Mouse (Mus musculus) liver, postnatal 0 days (tissue): ENCODE measurements around the gene Gm20388. TPM values are rescaled to one million over a fixed set of nuclear protein-coding genes. Genes with fewer than 3 reads are reported as not detected.
A peak's percentile ranks its signal among the peaks of the same experiment; 100 is the strongest.

Source experiments
- ATAC-seq: fragments of 200-750 bp; cut with Nextera tagmentation; 2 replicates; pipeline ENCODE4 v1.8.0; 2017; ENCODE audit warnings: mild to moderate bottlenecking, moderate library complexity
- DNase-seq: peaks from one replicate; pipeline ENCODE4 v3.0.0-alpha.2; 2016
- H3K27ac ChIP-seq: fragments of 300-500 bp; sonication (generic); 2 replicates; pipeline ENCODE4 v1.5.1; 2014; ENCODE audit warnings: antibody characterized with exemption, moderate library complexity, mild to moderate bottlenecking, low read depth
- H3K27me3 ChIP-seq: fragments of 300-500 bp; sonication (generic); 2 replicates; pipeline ENCODE4 v1.6.1; 2014; ENCODE audit warnings: low read length, control low read depth, mixed read lengths; ENCODE audit not compliant: insufficient read depth
- H3K36me3 ChIP-seq: fragments of 300-500 bp; sonication (generic); replicated peaks from 2 replicates; pipeline ENCODE4 v1.6.1; 2014; ENCODE audit warnings: mild to moderate bottlenecking, control low read depth, low read length, moderate library complexity, mixed read lengths; ENCODE audit not compliant: insufficient read depth
- H3K4me1 ChIP-seq: fragments of 300-500 bp; sonication (generic); 2 replicates; pipeline ENCODE4 v1.6.1; 2014; ENCODE audit warnings: antibody characterized with exemption, mild to moderate bottlenecking, control low read depth; ENCODE audit not compliant: insufficient read depth
- H3K4me2 ChIP-seq: fragments of 300-500 bp; sonication (generic); 2 replicates; pipeline ENCODE4 v1.6.1; 2014; ENCODE audit warnings: low read depth, mild to moderate bottlenecking, low read length, moderate library complexity, mixed read lengths
- H3K4me3 ChIP-seq: fragments of 300-500 bp; sonication (generic); 2 replicates; pipeline ENCODE4 v1.5.1; 2014; ENCODE audit warnings: low read depth, low read length
- H3K9ac ChIP-seq: fragments of 300-500 bp; sonication (generic); replicated peaks from 2 replicates; pipeline ENCODE4 v1.6.1; 2014; ENCODE audit warnings: mild to moderate bottlenecking, moderate library complexity
- H3K9me3 ChIP-seq: fragments of 300-500 bp; sonication (generic); 2 replicates; pipeline ENCODE4 v1.6.1; 2016; ENCODE audit warnings: mild to moderate bottlenecking, control low read depth, low read length, mixed read lengths
- CTCF ChIP-seq: sonication (generic); IDR thresholded peaks from 2 replicates; pipeline ENCODE4 v1.5.1; 2016; ENCODE audit warnings: antibody characterized with exemption, low read depth
- EP300 ChIP-seq: IDR thresholded peaks from 2 replicates; pipeline ENCODE4 v1.6.1; 2016; ENCODE audit warnings: antibody characterized with exemption, low read depth, mild to moderate bottlenecking
- WGBS: fragments of 180-500 bp; shearing (Covaris S2); extraction: QIAGEN DNeasy Blood & Tissue Kit; methylation state at CpG from one replicate; pipeline ENCODE4 v1.1.7; 2014; ENCODE audit not compliant: insufficient replicate concordance; 5-methylcytosine and 5-hydroxymethylcytosine counted together
- polyA plus RNA-seq: library from polyadenylated mRNA; unstranded; fragments of >200 nt; fragmentation: Nextera tagmentation; extraction: Ambion mirVana; gene quantifications from 2 replicates; pipeline ENCODE4 v1.2.1, GENCODE M21; 2015

Gene Gm20388
- polyA plus RNA-seq, 1 experiment from 2014 or later: not detected

DNA sequence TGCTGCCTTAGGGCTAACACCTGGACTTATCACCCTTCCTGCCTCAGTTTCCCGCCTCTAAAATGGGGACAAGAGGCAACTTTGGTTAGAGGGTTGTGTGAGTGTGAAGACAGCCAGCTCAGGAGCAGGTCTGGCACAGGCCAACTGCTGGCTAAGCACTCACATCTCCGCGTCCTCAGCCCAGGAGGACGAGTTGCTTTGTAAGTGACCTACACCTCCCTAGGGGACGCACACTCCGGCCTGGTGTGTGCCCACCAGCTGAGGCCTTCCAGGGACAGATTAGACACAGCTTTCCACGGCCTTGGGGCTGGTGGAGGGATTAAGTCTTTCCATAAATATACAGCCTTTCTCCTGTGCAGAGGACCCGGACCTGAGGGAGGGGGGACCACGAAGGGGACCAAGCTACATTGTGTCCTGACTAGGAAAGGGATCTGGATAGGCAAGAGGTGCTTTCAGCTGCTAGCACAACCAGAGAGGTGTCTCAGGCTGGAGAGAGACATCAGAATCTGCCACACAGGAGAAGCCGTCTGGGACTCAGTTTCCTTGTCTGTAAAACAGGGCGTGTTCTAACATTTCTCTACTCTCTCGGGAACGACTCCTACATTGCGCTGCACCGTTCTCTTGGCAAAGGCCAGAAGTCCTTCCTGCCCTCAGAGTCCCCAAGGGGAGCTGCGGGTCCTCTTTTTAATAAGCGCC, 722.5 kb downstream of the Gm20388 start:
- TF ChIP-seq CTCF (no peak), EP300 (no peak)

DNA sequence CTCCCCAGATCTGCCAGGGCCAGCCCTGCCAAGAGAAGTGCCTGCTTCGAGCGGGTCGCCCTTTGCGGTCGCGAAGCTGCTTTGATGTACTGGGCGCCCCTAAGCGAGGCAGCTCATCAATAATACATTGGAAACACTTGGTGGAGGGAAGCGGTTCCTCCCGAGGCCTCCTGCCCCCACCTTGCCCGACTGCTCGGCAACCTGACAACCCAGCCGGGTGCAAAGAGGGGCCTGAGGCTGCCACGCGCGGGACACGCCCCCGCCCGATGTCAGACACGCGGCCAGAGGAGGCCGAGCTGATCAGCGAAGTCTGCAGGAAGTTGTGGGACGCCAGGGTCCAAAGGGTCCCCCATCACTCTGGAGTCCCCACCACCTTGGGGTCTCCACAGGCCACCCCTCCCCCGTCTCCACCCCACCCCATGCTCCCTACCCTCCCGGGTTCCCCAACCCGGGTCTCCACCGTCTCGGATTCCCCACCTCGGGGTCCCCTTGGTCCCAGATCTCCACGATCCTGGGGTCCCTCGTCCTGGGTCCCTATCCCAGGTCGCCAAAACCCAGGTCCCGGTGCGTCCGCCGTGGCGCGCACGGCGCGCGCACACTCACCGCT, 723.1 kb downstream of the Gm20388 start:
- Histone ChIP-seq H3K36me3 (no peaks in the 10 kb centered on the region), H3K4me3 (peak overlapping the region; percentile 55), H3K9me3 (no peaks in the 10 kb centered on the region), H3K4me1 (peaks cover 12% of the 10 kb centered on the region), H3K27me3 (peaks cover 15% of the 10 kb centered on the region), H3K4me2 (peak overlapping the region; percentile 96), H3K27ac (no peak overlapping the region), H3K9ac (peak overlapping the region; percentile 61)
- WGBS: 2% methylated on average over 43 of the region's 44 CpGs
- peak; percentile 22; the same call in 1 of the 2 replicates for ATAC-seq
- TF ChIP-seq CTCF (no peak), EP300 (no peak)
- DNase-seq: no peak

More for the DNA sequence above, 722.5 kb downstream of the Gm20388 start:
- Histone ChIP-seq H3K27me3 (peaks cover 15% of the 10 kb centered on the region), H3K4me1 (peaks cover 12% of the 10 kb centered on the region), H3K4me3 (0 out of 2 replicates have a peak overlapping the region, but pooled peaks have one; percentile 55), H3K9ac (no peak overlapping the region), H3K9me3 (no peaks in the 10 kb centered on the region), H3K4me2 (peak overlapping the region; percentile 96), H3K36me3 (no peaks in the 10 kb centered on the region), H3K27ac (no peak overlapping the region)
- no peak for DNase-seq
- ATAC-seq: no peak
- 54% methylated on average over 17 of the region's 17 CpGs for WGBS

- H3K27me3 ChIP-seq: peaks cover 15% of the 10 kb centered on the region
- H3K9ac ChIP-seq: peak overlapping the region; percentile 61
- peak; percentile 72 for DNase-seq
Observed at GRCm38 (mm10) chr8:120634329-120634839, 723.7 kb downstream of the Gm20388 start.

DNA sequence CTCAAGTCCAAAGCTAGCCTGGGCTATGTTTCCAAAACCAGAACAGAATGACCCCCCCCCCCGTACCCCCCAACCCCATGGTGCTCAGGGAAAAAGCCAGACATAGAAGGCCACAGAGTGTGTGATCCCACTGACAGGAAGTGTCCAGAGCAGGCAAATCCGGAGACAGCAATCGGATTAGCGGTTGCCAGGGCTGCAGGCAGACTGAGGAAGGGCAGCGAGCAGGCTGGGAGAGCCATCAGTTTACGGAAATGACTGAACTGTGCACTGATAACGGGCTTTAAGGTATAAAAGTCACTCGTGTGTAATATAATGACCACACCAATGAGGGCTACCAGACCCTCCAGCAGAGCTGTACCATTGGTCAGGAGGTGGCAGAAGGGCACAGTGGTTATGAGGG, 730.6 kb downstream of the Gm20388 start:
- TF ChIP-seq CTCF: no peak
- no peak for TF ChIP-seq EP300
- ATAC-seq (no peak), DNase-seq (no peak)
- WGBS: 30% methylated on average over 8 of the region's 8 CpGs
- Histone ChIP-seq H3K27ac (no peak overlapping the region), H3K36me3 (no peaks in the 10 kb centered on the region), H3K27me3 (no peaks in the 10 kb centered on the region), H3K4me3 (no peak overlapping the region), H3K9me3 (no peaks in the 10 kb centered on the region), H3K4me1 (no peaks in the 10 kb centered on the region), H3K4me2 (no peak overlapping the region), H3K9ac (no peak overlapping the region)

More at GRCm38 (mm10) chr8:120634329-120634839, 723.7 kb downstream of the Gm20388 start:
- 1% methylated on average over 30 of the region's 42 CpGs for WGBS
- Histone ChIP-seq H3K4me2 (peak overlapping the region; percentile 96), H3K4me3 (peak overlapping the region; percentile 55), H3K4me1 (peaks cover 12% of the 10 kb centered on the region), H3K36me3 (no peaks in the 10 kb centered on the region), H3K9me3 (no peaks in the 10 kb centered on the region), H3K27ac (no peak overlapping the region)
- TF ChIP-seq CTCF (no peak), EP300 (no peak)
- peak; percentile 85 for ATAC-seq

GRCm38 (mm10) chr8:120642031-120642662, 731.5 kb downstream of the Gm20388 start:
- ATAC-seq (no peak), DNase-seq (no peak)
- no peak overlapping the region for H3K9ac ChIP-seq
- no peaks in the 10 kb centered on the region for H3K27me3 ChIP-seq
- no peaks in the 10 kb centered on the region for H3K36me3 ChIP-seq
- no peaks in the 10 kb centered on the region for H3K9me3 ChIP-seq
- no peaks in the 10 kb centered on the region for H3K4me1 ChIP-seq
- H3K4me3 ChIP-seq: no peak overlapping the region
- no peak overlapping the region for H3K27ac ChIP-seq
- no peak for TF ChIP-seq EP300
- TF ChIP-seq CTCF: peak; percentile 19; the same call in 1 of the 2 replicates
- no peak overlapping the region for H3K4me2 ChIP-seq
- WGBS: 75% methylated on average over 10 of the region's 10 CpGs

DNA sequence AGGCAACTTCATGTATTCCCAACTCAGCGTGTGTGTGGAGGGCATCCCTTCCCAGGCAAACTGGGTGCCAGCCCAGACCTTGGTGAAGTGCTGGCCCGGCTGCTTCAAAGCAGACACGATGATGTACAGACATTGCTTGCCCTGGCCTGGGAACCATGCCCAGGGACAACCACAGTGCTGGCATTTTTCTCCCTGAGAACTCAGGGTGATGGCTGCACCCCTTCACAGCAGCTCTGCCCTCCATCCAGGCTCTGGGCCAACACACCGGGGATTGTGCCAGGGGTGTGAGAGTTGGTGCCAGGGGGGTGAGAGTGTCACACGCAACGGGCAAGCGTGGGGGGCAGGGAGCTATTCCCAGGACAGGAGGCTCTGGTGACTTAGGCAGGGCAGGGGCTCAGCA, 734.0 kb downstream of the Gm20388 start:
- WGBS: 69% methylated on average over 7 of the region's 7 CpGs
- no peak for DNase-seq
- H3K4me3 ChIP-seq: no peak overlapping the region

More for the DNA sequence above, 734.0 kb downstream of the Gm20388 start:
- TF ChIP-seq EP300 (no peak), CTCF (no peak)
- Histone ChIP-seq H3K9ac (no peak overlapping the region), H3K27ac (no peak overlapping the region), H3K9me3 (no peaks in the 10 kb centered on the region), H3K36me3 (no peaks in the 10 kb centered on the region), H3K4me2 (no peak overlapping the region), H3K4me1 (no peaks in the 10 kb centered on the region), H3K27me3 (no peaks in the 10 kb centered on the region)
- no peak for ATAC-seq
